Mouse (Mus musculus) heart, postnatal 36 days (tissue): ENCODE measurements around the gene Ajuba. TPM values are rescaled to one million over a fixed set of nuclear protein-coding genes. Genes with fewer than 3 reads are reported as not detected.

Experiments
- DNase-seq, 2 experiments: peaks; one replicate each; pipeline ENCODE4 v3.0.0; 2021 to 2022
- intact Hi-C: fragments of 180-260 bp; cut with DNase I; formaldehyde crosslinking; loops from one replicate; pipeline ENCODE4 v1.15.1; 2025
- microRNA-seq, 2 experiments: library from miRNA; unstranded; fragments of <30 nt; microRNA quantifications; one replicate each; pipeline ENCODE4 v1.2.0; 2021; ENCODE audit warnings: borderline number of aligned reads in 2 of 2
- total RNA-seq, 2 experiments: library from RNA; stranded (reverse); gene quantifications; 2 replicates each; pipeline ENCODE4 v1.2.3; 2021

Ajuba gene
- total RNA-seq, 2 experiments from 2014 or later, result 6.1 to 6.4 TPM

- peak; percentile 82 to 84 for DNase-seq
- intact Hi-C loops, result loop anchor here (2.0 kb wide), 2 partner anchors 23 to 35 kb away; partner anchors contain the start of gene Ajuba
These were observed 23.2 kb downstream of the Ajuba start, which contains the start of gene Haus4 for GRCm38 (mm10) chr14:54553975-54554769. Gene Haus4, minus strand, starts transcription at chr14:54554616.

DNA sequence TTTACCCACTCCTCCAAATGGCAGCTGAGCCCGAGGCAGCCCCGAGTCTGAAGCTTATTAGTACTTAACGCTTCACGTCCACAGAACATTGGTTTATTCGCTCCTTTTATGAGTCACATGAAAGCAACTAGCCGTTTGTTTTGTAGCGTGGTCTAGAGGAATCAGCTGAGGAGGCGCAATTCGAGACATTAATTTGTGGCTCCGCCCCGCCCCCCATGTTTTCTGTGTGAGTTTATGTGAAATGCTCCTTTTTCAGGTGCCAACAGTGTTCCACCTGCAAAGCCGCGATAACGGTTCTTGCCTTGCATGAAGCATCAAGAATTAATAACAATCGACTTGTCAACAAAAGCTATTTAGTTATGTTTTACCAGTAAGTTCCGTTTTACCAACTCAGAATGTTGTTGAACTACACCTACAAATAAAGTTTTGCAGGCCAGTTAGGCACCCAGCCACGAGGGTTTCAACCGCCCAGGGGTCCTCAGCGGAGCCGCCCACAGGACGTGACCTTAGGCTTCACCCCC, 23.8 kb downstream of the Ajuba start:
- intact Hi-C loops, result loop anchor here (2.0 kb wide), 1 partner anchor 35 kb away; no protein-coding TSS in a partner anchor
- DNase-seq, result peak in 1 of 2 experiments; percentile 15

- no peak for DNase-seq
- intact Hi-C loops, result no loop called here
These were observed 32.7 kb downstream of the Ajuba start for GRCm38 (mm10) chr14:54544703-54545102.

- no peak for DNase-seq
- intact Hi-C loops, result no loop called here
These were observed 36.6 kb downstream of the Ajuba start for GRCm38 (mm10) chr14:54540771-54541170.

DNA sequence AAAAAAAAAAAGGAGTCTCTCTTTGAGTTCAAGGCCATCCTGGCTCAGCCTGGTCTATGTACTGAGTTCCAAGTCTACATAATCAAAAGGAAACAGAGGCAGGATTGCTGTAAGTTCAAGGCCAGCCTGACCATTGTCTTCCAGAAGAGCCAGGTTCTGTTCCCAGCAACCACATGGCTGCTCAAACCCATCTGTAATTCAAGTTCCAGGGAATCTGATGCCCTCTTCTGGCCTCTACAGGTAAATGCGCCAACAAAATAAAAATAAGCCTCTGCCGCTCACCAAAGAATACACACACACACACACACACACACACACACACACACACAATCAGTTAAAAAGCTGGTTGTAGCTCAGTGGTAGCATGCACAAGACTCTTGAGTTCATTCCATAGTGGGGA, 38.8 kb downstream of the Ajuba start:
- intact Hi-C loops, result no loop called here
- no peak for DNase-seq

DNA sequence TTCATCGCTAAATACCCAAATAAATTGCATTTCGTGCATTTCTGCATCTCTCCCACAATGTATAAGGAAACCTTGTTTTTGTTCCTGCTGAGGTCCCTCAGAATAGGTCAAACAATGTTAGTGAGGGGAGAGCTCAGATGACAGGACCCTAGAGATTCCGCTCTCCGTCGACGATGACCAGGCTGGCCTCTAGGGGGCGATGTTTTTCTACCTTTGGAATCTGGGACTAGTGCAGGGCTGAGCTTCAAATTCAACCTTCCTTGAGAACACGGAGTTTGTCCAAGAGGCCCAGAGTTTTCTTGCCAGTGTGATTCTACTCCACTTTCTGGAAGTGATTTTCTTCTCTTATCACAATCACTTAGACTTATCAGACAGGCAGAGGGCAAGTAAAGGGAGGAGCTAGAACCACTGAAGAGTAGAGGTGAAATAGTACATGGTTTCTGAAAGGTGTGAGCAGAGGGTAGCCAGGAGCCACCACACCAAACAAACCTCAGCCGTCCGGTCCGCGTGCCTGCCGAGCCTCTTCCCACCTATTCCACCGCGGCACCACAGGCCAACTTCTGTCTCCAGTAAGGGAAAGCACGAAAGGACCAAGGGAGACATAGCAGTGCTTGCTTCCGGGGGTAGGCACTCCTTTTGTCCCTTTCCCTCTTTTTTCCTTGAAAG, 48.8 kb downstream of the Ajuba start:
- peak; percentile 83 to 88 for DNase-seq
- intact Hi-C loops, result loop anchor here (5.0 kb wide), 2 partner anchors 49 to 114 kb away; partner anchors contain the start of genes Ajuba, Cdh24 and Gm17606

DNA sequence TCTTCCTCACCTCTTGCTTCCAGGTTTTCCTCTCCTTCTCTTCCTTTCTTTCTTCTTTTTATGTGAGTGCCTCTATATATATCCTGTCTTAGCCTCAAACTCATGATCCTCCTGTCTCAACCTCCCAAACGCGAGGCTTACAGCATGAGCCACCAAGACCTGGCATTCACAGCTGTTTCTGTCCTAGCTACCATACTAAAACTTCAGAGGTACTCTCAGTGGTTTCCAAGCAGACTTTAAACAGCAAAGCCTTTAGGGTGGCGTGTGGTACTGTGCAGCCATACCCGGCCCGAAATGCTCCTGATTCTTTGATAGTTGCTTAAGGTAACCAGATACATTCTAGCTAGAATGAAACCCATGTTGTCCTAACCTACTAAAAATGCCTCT, 49.4 kb downstream of the Ajuba start:
- no peak for DNase-seq
- intact Hi-C loops, result loop anchor here (5.0 kb wide), 2 partner anchors 49 to 114 kb away; partner anchors contain the start of genes Ajuba, Cdh24 and Gm17606

DNA sequence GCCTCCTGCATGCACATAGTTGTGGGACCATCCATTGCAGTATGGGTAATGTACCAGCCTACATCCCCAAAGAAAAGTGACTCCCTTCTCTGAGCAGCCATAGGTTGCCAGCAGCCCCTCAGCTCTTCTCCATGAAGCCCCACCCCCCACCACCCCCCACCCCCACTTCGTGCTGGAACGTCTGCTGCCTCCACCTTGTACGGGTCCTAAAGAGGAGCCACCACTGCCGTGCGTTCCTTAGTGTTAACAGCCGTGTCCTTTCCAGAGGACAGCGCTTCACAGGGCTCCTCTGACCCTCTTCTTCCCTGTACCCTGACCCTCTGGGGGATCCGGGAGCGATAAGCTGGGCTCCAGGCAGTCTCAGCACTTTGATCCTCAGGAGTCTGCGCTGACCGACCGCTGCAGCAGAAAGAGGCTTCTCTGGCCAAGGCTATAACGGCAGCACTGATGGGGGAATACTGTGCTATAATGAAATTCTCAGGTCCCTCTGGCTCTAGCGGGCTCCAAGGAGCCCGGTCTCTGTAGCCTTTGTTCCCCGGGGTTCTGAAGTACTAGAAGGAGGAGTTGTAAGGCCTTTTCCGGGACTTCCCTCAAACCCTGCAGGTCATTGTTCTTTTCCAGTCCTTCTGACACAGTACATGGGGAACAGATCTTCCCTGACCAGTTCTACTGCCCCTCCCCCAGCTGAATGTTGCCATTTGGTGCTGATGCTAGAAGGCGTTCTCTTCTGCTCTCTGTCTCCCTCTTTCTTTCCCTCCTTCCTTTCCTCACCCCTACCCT, 49.9 kb downstream of the Ajuba start:
- no peak for DNase-seq
- intact Hi-C loops, result loop anchor here (5.0 kb wide), 2 partner anchors 50 to 115 kb away; partner anchors contain the start of genes Ajuba, Cdh24 and Gm17606

GRCm38 (mm10) chr14:54523600-54523999, 53.8 kb downstream of the Ajuba start:
- intact Hi-C loops, result no loop called here
- no peak for DNase-seq

Small RNAs within 50 kb of the gene (microRNA-seq; reads per million reads assigned to microRNA genes)
- 0 reads per million in 2 experiments for gene Mir686

Other genes with a start within 250 kb of the Ajuba start
- gene Oxa1l, start 216.7 kb downstream of the Ajuba start, total RNA-seq, result 10 to 100 TPM; 97.2 to 98.9 TPM
- gene Slc7a7, start 159.8 kb downstream of the Ajuba start, total RNA-seq, result 1 to 10 TPM; 4.1 to 6.1 TPM
- gene Mrpl52, start 150.6 kb downstream of the Ajuba start, total RNA-seq, result 100 to 1,000 TPM; 118 to 126 TPM
- 10 to 100 TPM; 12.6 to 19.1 TPM for gene Mmp14, start 145.9 kb downstream of the Ajuba start, total RNA-seq
- 10 to 100 TPM; 55.5 to 57.6 TPM for gene Lrp10, start 113.4 kb downstream of the Ajuba start, total RNA-seq
- not detected for gene Rem2, start 101.5 kb downstream of the Ajuba start, total RNA-seq
- gene Prmt5, start 60.0 kb downstream of the Ajuba start, total RNA-seq, result 10 to 100 TPM; 30.3 to 37.7 TPM
- 1 to 10 TPM; 3.2 to 4.1 TPM for gene Haus4, start 22.9 kb downstream of the Ajuba start, total RNA-seq
- 1 to 10 TPM; 4.0 to 5.9 TPM for gene 4931414P19Rik, start 28.4 kb upstream of the Ajuba start, total RNA-seq
- gene Psmb5, start 40.5 kb upstream of the Ajuba start, total RNA-seq, result 100 to 1,000 TPM; 185 to 191 TPM
- not detected for gene Psmb11, start 43.9 kb upstream of the Ajuba start, total RNA-seq
- not detected for gene Gm17606, start 63.4 kb upstream of the Ajuba start, total RNA-seq
- gene Cdh24, start 63.8 kb upstream of the Ajuba start, total RNA-seq, result under 1 TPM; 0.27 to 0.44 TPM
- gene 1700123O20Rik, start 108.7 kb upstream of the Ajuba start, total RNA-seq, result 10 to 100 TPM; 14.5 to 16.1 TPM
- 10 to 100 TPM; 72.2 to 80.2 TPM for gene Acin1, start 109.4 kb upstream of the Ajuba start, total RNA-seq
- not detected for gene Gm29776, start 121.3 kb upstream of the Ajuba start, total RNA-seq
- gene Cebpe, start 134.6 kb upstream of the Ajuba start, total RNA-seq, result not detected
- 1 to 10 TPM; 2.6 to 3.1 TPM for gene Slc7a8, start 204.4 kb upstream of the Ajuba start, total RNA-seq
- gene Rnf212b, start 236.6 kb upstream of the Ajuba start, total RNA-seq, result not detected